Mouse (Mus musculus): ENCODE data around the gene Etl4. TPM values are rescaled to one million over a fixed set of nuclear protein-coding genes. Genes with fewer than 3 reads are reported as not detected.

The Etl4 gene
- total RNA-seq, 1 experiment, result 50.8 TPM

DNA sequence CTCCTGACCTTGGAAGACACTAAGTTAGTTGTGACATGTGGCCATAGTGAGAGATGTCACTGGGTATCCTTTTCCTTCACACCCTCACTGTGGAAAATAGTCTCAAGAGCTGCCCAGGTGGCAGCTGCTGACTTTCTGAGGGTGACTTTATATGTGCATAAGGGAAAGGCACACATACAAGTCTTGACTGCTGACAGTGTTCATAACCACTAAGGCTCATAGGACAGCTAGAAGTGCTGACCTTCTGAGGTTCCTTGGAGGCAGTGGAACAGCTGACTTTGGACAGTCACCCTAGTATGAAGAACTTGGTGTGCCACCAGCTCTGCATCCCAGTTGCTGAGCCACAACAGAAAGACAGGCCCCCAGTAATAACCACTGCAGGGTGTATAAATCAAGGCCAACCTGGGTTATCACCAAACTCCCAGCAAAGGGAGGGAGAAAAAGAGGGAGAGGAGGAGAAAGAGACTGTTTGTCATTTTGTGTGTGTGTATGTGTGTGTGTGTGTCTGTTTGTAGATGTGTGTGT lies 855.0 kb downstream of the Etl4 start:
- DNase-seq (ENCODE audit: low read depth, low spot score), result no peak
- Histone ChIP-seq H3K9me3 (ENCODE audit: control insufficient read depth, insufficient read depth, low read depth, low read length) (no peaks in the 10 kb centered on the region), H3K4me3 (ENCODE audit: insufficient read depth in 1 of 2, low read depth in 1 of 2, low read length in 2 of 2, poor library complexity in 1 of 2, severe bottlenecking in 1 of 2) (no peak overlapping the region), H3K27ac (ENCODE audit: insufficient read depth, low read depth, low read length, poor library complexity, severe bottlenecking) (no peak overlapping the region), H3K36me3 (ENCODE audit: control insufficient read depth, insufficient read depth, low read length, poor library complexity, severe bottlenecking) (peaks cover 19% of the 10 kb centered on the region), H3K4me1 (ENCODE audit: control insufficient read depth in 2 of 2, insufficient read depth in 2 of 2, low read length in 2 of 2, poor library complexity in 1 of 2) (peaks cover 2 to 4% of the 10 kb centered on the region in 2 experiments; a peak in 2 of 4 replicates), H3K9ac (ENCODE audit: insufficient read depth, low read depth, low read length, poor library complexity, severe bottlenecking) (no peak overlapping the region)
- in situ Hi-C loops (cut with MboI; ENCODE audit: low sequenced_read_pairs in 2 of 2, unreplicated experiment in 2 of 2), result no loop called here
- TF ChIP-seq HCFC1 (IDR thresholded peaks at IDR 0.05; ENCODE audit: borderline replicate concordance, insufficient read depth, low read length), result no peak
- TF ChIP-seq ZNF384 (IDR thresholded peaks at IDR 0.05; ENCODE audit: low read depth, low read length), result no peak
- no peak for TF ChIP-seq ZC3H11A (IDR thresholded peaks at IDR 0.05; ENCODE audit: borderline replicate concordance, low read depth, low read length)
- TF ChIP-seq CHD2 (IDR thresholded peaks at IDR 0.05; ENCODE audit: low read depth, low read length), result no peak

DNA sequence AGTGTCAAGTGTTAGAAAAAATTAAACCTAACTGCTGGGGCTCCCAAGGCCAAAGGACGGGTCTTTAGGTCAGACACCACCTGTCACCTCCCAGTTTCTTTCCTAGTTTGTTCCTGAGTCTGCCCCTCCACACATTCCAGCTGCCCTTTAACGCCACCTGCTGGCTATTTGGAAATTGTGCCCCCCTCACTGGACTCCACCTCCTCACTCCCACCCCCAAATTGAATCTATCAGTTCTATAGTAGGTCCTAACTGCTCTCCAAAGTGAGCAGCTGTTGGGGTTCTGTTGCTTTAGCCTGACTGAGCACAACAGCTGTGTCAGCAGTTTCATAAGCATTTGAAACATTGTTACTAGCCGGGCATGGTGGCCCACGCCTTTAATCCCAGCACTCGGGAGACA lies 859.1 kb downstream of the Etl4 start:
- H3K9ac ChIP-seq (ENCODE audit: insufficient read depth, low read depth, low read length, poor library complexity, severe bottlenecking), result no peak overlapping the region
- no peak overlapping the region for H3K27ac ChIP-seq (ENCODE audit: insufficient read depth, low read depth, low read length, poor library complexity, severe bottlenecking)
- peaks cover 4% of the 10 kb centered on the region in 2 experiments; a peak in 2 of 4 replicates for H3K4me1 ChIP-seq (ENCODE audit: control insufficient read depth in 2 of 2, insufficient read depth in 2 of 2, low read length in 2 of 2, poor library complexity in 1 of 2)
- H3K4me3 ChIP-seq (ENCODE audit: insufficient read depth in 1 of 2, low read depth in 1 of 2, low read length in 2 of 2, poor library complexity in 1 of 2, severe bottlenecking in 1 of 2), result no peak overlapping the region
- peaks cover 19% of the 10 kb centered on the region; the same call in 1 of the 2 replicates for H3K36me3 ChIP-seq (ENCODE audit: control insufficient read depth, insufficient read depth, low read length, poor library complexity, severe bottlenecking)
- DNase-seq (ENCODE audit: low read depth, low spot score), result peak; percentile 58
- TF ChIP-seq ZNF384 (IDR thresholded peaks at IDR 0.05; ENCODE audit: low read depth, low read length) (no peak), MAFK (IDR thresholded peaks at IDR 0.05; ENCODE audit: insufficient read depth, low read depth, low read length) (peak; percentile 94)
- no peaks in the 10 kb centered on the region for H3K9me3 ChIP-seq (ENCODE audit: control insufficient read depth, insufficient read depth, low read depth, low read length)
- in situ Hi-C loops (cut with MboI; ENCODE audit: low sequenced_read_pairs in 2 of 2, unreplicated experiment in 2 of 2), result no loop called here

DNA sequence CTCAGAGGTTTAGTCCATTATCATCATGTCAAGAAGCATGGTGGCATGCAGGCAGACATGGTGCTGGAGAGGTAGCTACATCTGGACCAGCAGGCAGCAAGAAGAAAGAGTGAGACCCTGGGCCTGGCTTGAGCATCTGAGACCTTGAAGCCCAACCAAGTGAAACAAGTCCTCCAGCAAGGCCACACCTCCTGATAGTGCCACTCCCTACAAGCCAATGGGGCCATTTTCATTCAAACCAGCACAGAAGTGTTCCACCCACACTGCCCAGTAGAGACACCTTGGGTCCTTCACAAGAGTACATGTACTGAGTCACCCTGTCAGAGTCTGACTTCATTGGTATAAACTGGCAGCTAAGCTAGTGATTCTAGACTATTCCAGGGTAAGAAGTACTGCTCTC lies 860.6 kb downstream of the Etl4 start:
- peaks cover 20% of the 10 kb centered on the region; the same call in 1 of the 2 replicates for H3K36me3 ChIP-seq (ENCODE audit: control insufficient read depth, insufficient read depth, low read length, poor library complexity, severe bottlenecking)
- no peak for DNase-seq (ENCODE audit: low read depth, low spot score)
- TF ChIP-seq ZNF384 (IDR thresholded peaks at IDR 0.05; ENCODE audit: low read depth, low read length), result no peak
- TF ChIP-seq ZC3H11A (IDR thresholded peaks at IDR 0.05; ENCODE audit: borderline replicate concordance, low read depth, low read length), result no peak
- TF ChIP-seq HCFC1 (IDR thresholded peaks at IDR 0.05; ENCODE audit: borderline replicate concordance, insufficient read depth, low read length), result no peak
- in situ Hi-C loops (cut with MboI; ENCODE audit: low sequenced_read_pairs in 2 of 2, unreplicated experiment in 2 of 2), result no loop called here
- no peak overlapping the region for H3K4me3 ChIP-seq (ENCODE audit: insufficient read depth in 1 of 2, low read depth in 1 of 2, low read length in 2 of 2, poor library complexity in 1 of 2, severe bottlenecking in 1 of 2)
- no peak overlapping the region for H3K9ac ChIP-seq (ENCODE audit: insufficient read depth, low read depth, low read length, poor library complexity, severe bottlenecking)
- peaks cover 4% of the 10 kb centered on the region in 2 experiments; a peak in 2 of 4 replicates for H3K4me1 ChIP-seq (ENCODE audit: control insufficient read depth in 2 of 2, insufficient read depth in 2 of 2, low read length in 2 of 2, poor library complexity in 1 of 2)
- no peak overlapping the region for H3K27ac ChIP-seq (ENCODE audit: insufficient read depth, low read depth, low read length, poor library complexity, severe bottlenecking)
- H3K9me3 ChIP-seq (ENCODE audit: control insufficient read depth, insufficient read depth, low read depth, low read length), result no peaks in the 10 kb centered on the region

DNA sequence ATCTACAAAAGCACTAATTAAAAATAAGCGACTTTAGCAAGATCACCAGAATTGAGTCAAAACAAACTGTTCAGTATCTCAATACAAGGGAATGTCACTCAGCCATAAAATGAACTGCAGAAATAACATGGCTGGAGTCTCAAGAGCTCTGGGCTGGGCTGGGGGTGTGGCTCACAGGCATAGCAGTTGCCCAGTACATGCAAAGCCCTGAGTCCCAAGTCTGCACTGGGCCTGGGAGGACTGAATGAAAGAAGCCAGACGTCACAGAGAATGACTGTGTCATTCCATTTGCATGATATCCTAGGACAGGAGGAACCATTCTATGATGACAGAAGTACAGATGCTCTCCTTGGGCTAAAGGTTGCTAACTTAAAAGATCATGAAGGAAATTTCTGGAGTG lies 864.9 kb downstream of the Etl4 start:
- no peaks in the 10 kb centered on the region for H3K9me3 ChIP-seq (ENCODE audit: control insufficient read depth, insufficient read depth, low read depth, low read length)
- H3K9ac ChIP-seq (ENCODE audit: insufficient read depth, low read depth, low read length, poor library complexity, severe bottlenecking), result no peak overlapping the region
- TF ChIP-seq ZNF384 (IDR thresholded peaks at IDR 0.05; ENCODE audit: low read depth, low read length) (no peak), MAFK (IDR thresholded peaks at IDR 0.05; ENCODE audit: insufficient read depth, low read depth, low read length) (no peak), HCFC1 (IDR thresholded peaks at IDR 0.05; ENCODE audit: borderline replicate concordance, insufficient read depth, low read length) (no peak), CHD2 (IDR thresholded peaks at IDR 0.05; ENCODE audit: low read depth, low read length) (no peak), ZC3H11A (IDR thresholded peaks at IDR 0.05; ENCODE audit: borderline replicate concordance, low read depth, low read length) (no peak)
- peaks cover 16% of the 10 kb centered on the region; the same call in 1 of the 2 replicates for H3K36me3 ChIP-seq (ENCODE audit: control insufficient read depth, insufficient read depth, low read length, poor library complexity, severe bottlenecking)
- H3K4me3 ChIP-seq (ENCODE audit: insufficient read depth in 1 of 2, low read depth in 1 of 2, low read length in 2 of 2, poor library complexity in 1 of 2, severe bottlenecking in 1 of 2), result no peak overlapping the region
- in situ Hi-C loops (cut with MboI; ENCODE audit: low sequenced_read_pairs in 2 of 2, unreplicated experiment in 2 of 2), result no loop called here
- no peak for DNase-seq (ENCODE audit: low read depth, low spot score)
- peaks cover 3 to 4% of the 10 kb centered on the region in 2 experiments; a peak in 3 of 4 replicates for H3K4me1 ChIP-seq (ENCODE audit: control insufficient read depth in 2 of 2, insufficient read depth in 2 of 2, low read length in 2 of 2, poor library complexity in 1 of 2)
- H3K27ac ChIP-seq (ENCODE audit: insufficient read depth, low read depth, low read length, poor library complexity, severe bottlenecking), result no peak overlapping the region

DNA sequence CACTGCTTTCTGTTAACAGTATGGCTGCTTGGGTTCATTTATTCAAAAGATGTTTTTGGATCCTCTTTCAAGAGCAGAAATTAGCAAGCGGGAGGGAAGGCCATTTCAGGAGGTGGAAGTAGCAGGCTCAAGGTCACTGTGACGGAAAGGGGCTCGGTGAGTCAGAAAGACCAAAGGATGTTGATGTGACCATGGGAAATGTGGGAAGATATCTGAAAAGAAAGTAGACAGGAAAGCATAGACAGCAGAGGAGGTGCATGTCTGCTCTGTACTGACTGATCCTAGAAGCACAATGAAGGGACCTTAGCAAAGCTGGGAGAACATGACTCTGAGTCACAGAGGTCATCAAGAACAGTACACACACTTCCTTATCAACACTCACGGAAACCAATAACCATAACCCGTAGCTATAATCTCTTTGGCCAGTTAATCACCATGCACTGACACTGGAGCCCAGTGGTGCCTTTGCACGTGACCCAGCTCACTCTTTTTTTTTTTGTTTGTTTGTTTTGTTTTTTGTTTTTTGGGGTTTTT lies 866.7 kb downstream of the Etl4 start:
- in situ Hi-C loops (cut with MboI; ENCODE audit: low sequenced_read_pairs in 2 of 2, unreplicated experiment in 2 of 2), result no loop called here
- H3K27ac ChIP-seq (ENCODE audit: insufficient read depth, low read depth, low read length, poor library complexity, severe bottlenecking), result no peak overlapping the region

More for the DNA sequence above, 866.7 kb downstream of the Etl4 start:
- Histone ChIP-seq H3K9me3 (ENCODE audit: control insufficient read depth, insufficient read depth, low read depth, low read length) (no peaks in the 10 kb centered on the region), H3K36me3 (ENCODE audit: control insufficient read depth, insufficient read depth, low read length, poor library complexity, severe bottlenecking) (peaks cover 22% of the 10 kb centered on the region), H3K4me1 (ENCODE audit: control insufficient read depth in 2 of 2, insufficient read depth in 2 of 2, low read length in 2 of 2, poor library complexity in 1 of 2) (peaks cover 2 to 3% of the 10 kb centered on the region in 2 experiments; a peak in 3 of 4 replicates), H3K4me3 (ENCODE audit: insufficient read depth in 1 of 2, low read depth in 1 of 2, low read length in 2 of 2, poor library complexity in 1 of 2, severe bottlenecking in 1 of 2) (no peak overlapping the region), H3K9ac (ENCODE audit: insufficient read depth, low read depth, low read length, poor library complexity, severe bottlenecking) (no peak overlapping the region)
- no peak for DNase-seq (ENCODE audit: low read depth, low spot score)
- TF ChIP-seq ZNF384 (IDR thresholded peaks at IDR 0.05; ENCODE audit: low read depth, low read length) (peak; percentile 86), CHD2 (IDR thresholded peaks at IDR 0.05; ENCODE audit: low read depth, low read length) (no peak)

All from ES-E14 (cell line).